Mouse (Mus musculus) lung, adult 18-20 months (tissue): Measurements from ENCODE around the gene Tmc3.

Experiments used
- DNase-seq, 2 experiments: peaks; one replicate each; pipeline ENCODE4 v3.0.0; 2022; ENCODE audit warnings: mixed read lengths in 2 of 2

Tmc3 gene

DNA sequence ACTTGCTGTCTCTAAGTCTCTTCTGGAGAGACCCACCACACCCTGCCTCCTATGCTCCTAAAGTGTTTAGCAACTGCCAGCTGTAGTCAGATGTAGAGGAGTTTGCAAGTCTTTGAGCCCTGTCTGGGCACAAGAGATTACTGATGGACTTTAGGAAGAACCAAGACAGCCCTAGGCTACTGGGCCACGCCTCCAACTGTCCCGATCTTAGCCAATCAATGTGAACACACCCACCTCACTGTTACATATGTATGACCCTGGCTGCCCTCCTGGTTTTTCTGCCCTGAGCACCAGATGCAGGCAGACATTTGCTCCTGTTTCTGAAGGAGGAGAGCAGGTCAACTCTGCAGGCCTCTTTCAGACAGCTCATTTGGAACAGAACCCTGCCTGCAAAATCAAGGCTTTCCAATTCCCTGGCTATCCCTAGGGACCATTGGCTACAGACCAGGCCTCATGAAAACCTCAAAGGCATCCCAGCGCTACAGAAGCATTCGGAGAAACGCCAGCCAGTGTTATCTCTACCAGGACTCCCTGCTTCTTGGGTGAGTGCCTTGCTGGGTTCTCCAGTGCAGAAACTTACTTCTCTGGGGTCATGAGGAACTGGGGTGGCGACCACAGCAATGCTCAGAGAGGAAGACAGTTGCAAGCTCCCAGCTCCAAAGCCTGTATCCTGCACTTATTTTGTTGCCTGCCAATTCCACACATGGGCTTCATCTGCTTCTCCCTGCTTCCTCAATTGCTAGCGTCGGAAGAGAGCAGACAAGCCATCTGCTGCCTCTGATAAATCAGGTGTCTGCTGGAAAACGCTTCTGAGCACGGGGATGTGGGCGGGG is at the start of gene Tmc3:
Gene Tmc3, plus strand, starts transcription at position 289 of the 833 bp plus-strand sequence.
- DNase-seq, result no peak

DNA sequence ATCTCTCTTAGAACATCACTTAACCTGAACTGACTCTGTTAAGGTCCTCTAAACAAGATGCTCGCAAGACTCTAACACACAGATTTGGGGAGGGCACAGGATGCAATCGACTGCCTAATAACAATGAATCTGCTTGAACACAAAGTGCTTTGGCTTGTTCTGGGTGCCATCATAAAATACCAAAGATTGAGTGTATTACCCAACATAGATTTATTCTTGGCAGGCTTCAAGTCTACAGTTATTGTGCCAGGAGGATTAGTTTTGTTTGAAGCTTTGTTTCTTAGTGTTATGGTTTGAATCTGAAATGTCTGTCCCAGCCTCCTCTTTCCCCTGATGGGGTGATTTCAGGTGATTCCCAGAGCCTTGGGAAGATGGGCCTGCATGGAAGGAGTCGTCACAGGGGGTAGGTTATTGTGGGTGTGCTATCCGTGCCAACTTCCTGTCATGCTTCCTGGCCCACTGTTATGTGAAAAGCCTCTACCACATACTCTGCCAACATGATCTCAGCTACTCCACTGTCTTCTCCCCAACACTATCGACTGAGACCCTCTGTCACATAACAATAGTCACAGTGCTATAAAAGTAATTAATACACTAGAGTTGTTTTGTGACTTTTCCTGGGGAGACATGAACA is 43.1 kb upstream of the Tmc3 start:
- DNase-seq, result no peak

DNA sequence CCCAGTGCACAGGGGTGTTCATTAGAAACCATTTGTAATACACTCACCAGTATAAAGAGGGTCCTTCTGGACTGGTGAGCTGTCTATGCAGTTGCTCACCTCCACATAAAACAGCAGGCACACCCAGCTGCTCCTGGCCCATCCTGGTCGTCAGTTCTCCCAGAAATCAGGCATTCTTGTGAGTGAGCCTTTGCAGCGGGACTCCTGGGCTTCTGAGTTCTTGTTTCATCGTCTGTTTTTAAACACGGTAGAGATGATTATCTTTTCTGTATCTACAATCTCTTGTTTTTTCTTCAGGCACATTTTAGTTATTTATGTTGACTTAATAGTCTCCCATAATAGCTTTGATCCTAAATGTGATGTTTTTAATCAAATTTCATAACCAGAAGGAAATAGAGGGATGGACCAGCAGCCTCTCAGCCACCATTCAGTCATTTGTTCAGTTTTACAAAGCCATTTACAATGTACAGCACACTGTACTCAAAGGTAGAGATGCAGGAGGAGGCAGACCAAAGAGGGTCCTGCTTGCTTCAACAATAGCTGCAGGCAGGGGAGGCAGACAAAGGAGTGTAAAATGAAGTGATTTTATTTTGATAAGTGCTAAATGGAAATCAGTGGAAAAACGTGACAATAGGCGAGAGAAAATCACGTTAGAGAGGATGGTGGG is 35.9 kb upstream of the Tmc3 start:
- DNase-seq, result no peak

DNA sequence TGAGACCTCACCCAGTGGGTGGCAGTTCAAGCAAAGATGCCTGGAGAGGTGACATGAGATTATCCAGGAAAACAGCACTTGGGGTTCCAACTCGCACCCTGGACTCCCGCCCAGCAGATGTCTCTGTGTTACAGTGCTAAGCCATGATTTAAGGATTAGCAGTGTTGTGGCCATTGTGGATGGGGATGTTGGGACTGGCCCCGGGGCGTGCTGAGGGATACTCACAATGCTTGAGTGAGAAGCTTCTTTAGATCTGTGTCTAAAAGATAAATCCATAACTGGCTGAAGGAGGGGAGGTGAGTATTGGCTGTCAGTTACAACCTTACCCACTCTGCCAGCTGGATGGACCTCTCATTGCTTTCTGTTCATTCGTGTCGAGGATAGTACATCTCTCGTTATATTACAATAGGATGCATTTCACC is 35.4 kb upstream of the Tmc3 start:
- no peak for DNase-seq

DNA sequence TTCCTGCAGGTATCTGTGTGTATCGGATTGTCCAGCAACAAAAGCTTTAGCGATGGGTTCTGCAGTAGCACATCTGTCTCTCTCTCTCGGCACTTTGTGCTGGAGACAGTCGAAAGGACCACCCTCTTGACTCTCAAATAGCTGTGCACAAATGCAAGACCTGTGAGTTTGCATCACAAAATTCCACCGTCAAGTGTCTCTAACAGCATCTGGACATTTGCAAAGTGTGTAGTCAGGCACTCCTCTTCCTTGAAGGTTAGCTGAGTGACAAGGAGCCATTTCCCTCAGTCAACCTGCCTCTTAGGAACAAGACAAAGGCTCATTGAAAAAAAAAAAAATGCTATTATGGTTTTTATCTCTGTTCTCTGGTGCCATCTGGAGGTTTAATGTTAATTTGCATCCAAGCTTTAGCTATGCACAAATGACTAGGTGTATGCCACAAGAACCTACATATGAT is 34.7 kb upstream of the Tmc3 start:
- DNase-seq, result no peak

DNA sequence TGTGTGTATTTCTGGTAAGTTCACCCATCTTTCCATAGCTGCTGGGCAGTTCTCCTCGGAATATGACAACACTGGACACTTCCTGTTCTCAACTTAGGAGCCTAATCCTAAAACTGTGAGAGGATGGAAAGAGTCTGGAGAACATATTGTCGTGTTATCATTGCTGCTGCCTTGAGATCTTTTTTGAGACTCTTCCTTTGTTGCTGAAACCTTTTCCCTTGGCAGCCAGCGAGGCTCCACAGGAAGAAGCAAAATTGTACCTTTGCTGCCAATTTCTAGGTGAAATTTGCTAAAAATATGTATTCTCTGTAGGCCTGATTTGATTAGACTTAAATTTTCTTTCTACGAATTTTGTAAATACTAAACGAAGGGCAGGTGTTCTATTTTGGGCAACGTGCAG is 30.2 kb upstream of the Tmc3 start:
- DNase-seq, result no peak

DNA sequence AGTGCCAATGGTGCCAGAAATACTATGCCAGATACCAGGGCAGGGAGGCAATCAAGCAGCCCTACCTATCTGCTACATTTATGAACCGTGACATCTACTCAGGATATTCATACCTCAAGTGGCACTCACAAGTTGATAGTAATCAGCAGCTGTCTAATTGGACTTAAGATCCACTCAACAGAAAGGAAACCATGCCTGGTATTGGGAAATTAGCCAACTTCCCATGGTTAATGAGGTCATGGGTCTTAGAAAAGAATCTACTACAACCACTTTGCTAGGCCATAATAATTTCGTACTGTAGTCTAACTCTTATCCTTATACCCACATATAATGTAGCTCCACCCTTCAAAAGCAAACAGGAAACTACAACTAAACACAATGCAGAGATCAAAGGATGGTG is 28.2 kb upstream of the Tmc3 start:
- no peak for DNase-seq

DNA sequence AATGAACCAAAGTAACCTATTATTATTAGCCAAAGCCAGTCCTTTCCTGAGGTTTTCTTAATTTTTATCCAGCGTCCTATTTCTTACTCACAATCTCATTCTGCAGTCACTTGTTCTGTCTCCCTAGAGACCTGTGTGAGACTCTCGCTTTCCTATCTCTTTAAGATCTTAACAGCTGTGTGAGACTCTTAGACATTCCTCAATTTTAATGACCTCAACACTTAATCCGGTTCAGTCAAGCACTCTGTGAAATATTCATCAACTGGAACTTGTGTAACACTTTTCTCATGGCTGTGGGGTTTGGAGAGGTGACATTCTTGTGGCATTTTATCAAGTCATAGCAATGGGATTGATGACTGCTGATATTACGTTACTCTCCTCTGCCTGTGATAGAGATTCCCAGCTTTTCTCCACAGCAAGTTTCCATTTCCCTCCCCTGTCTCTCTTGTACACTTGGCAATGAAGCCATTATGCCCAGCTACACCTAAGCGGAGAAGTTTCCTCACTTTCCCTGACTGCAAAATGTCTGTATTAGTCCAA is 25.9 kb upstream of the Tmc3 start:
- no peak for DNase-seq

DNA sequence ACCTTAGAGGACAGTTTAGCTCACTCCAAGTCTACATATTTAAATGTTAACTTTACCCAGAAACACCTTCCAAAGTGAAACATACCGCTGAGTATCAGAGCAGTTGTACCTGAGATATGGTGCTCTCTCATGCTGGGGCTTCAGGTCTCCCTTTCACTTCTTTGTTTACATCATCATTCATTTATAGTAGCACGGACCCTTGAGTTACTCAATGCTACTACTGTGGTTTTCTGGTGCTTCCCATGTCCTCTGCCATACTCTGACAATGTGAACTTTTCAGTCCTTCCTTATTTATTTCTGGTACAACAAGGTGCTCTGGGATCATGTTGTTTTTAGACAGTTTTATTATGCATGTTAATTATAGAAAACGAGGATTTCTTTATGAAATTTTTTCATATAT is 25.2 kb upstream of the Tmc3 start:
- no peak for DNase-seq

DNA sequence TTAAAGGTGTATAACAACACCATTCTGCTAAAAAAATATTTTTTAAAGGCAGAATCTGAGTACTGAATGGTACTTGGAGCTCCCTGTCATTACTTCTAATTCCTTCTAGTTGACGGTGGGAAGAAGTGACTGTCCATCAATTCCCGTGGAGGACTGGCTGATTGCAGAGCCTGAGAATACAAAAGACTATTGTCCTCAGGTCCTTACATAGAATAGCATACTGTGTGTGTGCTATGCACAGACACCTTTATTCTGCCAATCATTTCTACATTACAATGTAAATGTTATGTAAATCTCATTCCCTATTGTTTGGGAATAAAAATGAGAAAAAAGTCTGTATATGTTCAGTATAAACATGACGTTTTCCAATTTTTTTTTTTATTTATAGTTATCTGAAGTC is 22.9 kb upstream of the Tmc3 start:
- no peak for DNase-seq

DNA sequence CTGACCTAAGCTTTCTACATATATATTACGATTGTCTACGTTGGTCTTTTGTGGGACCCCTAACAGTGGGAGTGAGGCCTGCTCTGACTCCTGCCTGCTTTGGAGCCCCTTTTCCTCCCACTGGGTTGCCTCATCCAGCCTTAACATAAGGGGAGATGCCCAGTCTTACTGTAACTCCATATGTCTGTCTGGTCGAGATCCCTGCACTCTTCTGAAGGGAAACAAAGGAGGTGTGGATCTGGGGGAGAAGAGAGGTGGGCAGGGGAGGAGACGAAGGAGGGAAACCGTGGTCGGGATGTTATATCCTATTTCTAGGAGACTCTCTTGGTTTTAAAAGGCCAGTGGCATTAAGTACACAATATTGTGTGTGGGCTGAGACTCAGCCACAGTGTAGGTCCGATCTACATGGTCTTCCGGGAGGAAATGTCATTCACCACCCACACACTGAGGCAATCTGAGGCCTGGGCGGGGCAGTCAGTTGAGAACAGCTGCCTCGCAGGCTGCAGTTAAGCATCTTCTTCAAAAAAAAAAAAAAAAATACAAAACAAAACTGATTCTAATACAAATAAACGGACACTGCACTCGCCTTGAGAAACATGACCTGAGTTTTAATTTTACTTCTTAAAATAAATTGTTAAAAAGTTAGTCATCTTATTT is 20.0 kb upstream of the Tmc3 start:
- DNase-seq, result peak; percentile 46 to 51

DNA sequence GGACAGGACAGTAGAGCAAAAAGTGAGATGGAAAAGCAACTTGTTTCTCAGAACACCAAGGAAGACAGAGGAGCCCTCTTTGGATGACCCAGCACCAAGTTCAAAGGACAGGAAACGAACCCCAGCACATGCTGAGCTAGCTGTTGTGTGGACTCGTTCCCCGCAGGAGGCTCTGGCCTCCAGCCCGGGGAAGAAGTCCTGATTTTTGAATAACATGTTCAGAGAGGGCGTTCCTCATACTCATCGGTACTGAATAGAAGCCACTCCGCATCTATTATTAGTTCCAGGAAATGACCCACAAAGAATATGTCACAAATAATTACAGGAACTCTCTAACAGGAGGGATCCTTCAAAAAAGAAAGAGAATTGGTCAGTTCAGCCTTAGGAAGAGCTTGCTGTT is 18.8 kb upstream of the Tmc3 start:
- peak; percentile 4 to 15 for DNase-seq

DNA sequence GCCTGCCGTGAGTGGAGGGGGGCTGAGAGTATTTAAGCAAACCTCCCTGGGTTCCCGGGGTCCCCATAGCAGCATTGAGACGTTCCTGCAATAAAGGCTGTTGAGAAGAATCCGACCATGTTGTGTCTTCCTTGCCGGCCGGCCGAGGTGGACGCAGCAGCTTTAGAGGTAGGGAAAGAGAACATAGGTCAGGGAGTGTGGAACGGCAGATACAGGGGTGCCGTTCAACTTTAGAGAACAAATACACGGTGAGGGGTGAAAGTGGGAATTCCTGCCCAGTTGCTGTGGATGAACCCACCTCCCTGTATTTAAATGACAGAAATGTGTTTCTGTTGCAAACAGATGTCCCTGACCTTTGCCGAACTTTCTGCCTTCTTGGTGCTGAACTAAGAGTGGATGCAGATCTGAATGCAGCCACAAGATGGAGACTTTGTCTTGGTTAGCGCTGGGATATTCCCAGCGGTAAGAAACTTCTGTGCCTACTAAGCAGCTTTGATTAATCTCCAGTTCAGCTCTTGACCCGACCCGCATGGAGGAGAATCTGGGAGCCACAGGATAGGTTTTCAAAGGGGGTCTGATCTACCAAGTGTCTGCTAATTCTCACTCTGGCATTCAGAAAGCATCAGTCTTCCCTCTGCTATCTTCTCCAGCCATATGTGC is 16.8 kb upstream of the Tmc3 start:
- DNase-seq, result peak; percentile 10 to 22

DNA sequence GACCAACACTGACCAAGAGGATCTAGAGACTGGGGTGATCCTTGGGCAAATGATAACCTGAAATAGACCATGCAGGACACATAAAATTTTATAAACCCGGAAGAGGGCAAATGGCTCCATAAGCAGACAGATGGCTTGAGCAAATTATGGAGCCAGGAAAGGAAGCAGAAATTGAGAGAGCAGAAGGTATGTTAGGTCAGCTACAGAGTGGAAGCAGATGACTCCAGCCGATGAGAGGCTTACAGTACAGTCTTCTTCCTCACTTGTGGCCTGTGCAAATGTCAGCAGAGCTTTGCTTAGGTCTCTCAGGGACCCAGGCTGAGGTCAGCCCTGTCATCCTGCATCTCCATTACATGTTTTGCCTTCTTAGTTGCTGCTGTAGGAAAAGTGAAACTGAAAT is 15.9 kb upstream of the Tmc3 start:
- DNase-seq, result no peak

DNA sequence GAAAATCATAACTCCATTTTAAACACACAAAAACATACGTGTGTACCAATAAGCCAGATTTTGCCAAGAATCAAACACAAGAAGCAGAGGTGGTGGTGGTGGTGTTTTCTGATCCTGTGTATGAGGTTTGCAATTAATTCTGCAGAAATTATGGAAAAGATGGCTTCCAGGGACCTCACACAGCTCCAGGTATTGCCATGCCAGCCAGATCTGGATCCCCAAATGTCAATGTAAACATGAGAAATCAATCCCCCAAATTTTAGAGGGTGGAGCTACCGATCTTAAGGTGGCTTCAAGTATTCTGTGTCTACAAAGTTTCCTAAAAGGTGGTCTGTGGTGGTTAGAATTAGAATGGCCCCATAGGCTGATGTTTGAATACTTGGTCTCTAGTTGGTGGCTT is 15.3 kb upstream of the Tmc3 start:
- no peak for DNase-seq

DNA sequence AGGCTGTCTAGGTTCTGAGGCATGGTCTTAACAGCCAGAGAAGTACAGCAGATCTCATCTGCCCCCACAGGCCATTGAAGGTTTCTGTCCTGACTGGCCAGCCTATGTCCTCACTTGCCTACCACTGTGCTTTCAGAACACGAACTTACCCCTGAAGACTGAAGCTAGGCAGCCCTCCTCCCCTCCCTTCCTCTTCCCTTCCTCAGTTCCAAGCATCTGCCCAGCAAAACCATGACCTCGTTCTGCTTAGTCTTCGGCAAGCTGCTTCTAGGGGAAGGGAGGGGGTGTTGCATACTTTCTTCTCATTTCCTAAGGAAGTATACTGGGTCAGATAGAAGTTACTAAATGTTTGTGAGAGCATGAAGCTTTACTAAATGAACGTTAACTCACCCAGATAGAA is 13.7 kb upstream of the Tmc3 start:
- no peak for DNase-seq

DNA sequence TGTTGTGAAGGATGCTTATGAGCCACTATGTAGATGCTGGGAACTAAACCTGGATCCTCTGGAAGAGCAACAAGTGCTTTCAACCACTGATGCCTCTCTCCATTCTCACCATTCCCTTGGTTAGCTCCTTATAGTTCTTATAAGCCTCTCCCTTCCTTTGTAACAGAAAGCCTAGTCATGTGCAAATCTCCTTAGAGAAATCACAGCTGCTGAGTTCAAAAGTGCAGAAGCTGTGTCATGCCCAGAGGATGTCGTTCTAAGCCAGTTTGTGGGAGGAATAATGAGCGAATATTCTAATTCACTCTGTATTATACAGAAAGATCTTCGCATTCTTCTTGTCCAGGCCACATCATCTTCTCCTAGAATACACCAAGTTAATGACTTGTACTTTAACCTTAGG is 12.8 kb upstream of the Tmc3 start:
- DNase-seq, result no peak

DNA sequence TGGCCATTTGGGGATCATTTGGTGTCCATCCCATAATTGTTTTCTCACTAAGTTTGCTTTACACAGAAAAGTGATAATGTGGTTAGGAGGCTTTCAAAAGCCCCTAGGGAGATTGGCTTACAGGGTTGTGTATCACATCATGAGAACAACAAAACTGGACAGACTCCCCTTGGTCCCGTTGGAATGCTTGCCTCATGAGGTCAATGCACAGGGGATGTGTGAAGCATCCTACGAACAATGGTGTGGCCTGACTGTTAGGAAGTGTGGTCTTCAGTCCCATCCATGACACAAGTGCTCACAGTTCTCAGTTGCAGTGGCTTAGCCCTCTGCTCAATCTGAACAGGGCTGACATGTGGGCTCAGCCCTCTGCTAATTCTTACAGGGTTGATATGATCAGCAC is 12.3 kb upstream of the Tmc3 start:
- DNase-seq, result no peak

DNA sequence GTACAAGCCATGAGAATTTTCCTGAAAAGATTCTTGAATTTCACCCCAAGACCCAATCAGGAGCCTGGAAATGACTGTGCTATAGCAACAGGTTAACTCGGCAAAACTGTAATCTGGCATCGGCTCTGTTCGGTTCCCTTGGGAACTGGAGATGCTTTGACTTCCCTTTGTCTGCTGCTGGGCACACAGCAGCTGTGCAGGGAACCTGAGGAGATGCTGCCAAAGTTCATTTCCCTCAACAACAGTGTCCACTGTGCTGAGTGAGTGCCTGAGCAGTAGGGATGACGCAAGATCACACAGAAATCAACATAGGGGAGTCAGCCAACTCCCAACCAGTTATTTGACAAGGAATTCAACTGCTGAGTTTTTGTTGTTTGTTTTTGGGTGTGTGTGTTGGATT is 3.8 kb upstream of the Tmc3 start:
- DNase-seq, result peak in 1 of 2 experiments; percentile 12

DNA sequence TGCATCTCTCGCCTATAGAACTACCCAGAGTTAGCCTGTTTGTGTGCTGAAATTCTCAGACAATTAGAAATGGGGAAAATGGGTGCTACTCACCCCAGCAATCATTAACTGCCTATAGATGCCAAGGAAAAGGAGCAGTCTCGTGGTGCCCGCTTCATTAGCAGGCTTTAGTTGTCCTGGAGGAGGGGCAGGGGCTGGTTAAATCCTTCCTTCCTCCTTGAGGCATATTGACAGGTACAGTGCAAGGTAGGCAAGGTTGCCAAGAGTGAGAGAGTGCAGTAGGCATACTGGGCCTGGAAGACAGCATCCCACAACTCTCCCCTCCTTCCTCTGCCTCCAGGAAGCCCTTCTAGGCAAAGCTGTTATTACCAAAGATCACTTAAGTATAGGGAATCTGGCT is 9.3 kb downstream of the Tmc3 start:
- no peak for DNase-seq

DNA sequence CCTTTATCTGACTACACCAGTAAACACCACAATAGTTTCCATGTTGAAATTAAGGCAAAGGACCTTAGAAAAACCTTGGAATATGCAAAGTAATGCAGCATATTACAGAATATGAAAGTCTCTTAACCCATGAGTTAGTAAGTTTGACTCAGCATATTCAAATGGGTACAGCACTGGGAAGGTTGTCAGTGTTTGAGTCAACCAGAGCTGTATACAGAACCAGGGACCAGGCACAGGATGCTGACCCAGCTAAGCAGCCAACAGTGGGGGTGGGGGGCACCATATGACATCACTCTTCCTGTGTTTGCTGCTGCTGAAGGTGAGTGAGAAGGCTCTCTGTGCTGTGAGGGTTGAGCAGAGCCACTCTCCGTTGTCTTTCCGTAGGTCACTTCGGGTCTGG is 12.3 kb downstream of the Tmc3 start:
- no peak for DNase-seq
